Mouse (Mus musculus) stomach, embryonic 16.5 days (tissue): Measurements from ENCODE around the gene Dusp3. TPM values are rescaled to one million over a fixed set of nuclear protein-coding genes. Genes with fewer than 3 reads are reported as not detected.
A peak's percentile ranks its signal among the peaks of the same experiment; 100 is the strongest.

Experiments
- ATAC-seq: fragments of 200-750 bp; cut with Nextera tagmentation; 2 replicates; pipeline ENCODE4 v1.8.0; 2017; ENCODE audit warnings: moderate number of reproducible peaks, moderate TSS enrichment; ENCODE audit not compliant: insufficient read depth, low FRiP score
- H3K27ac ChIP-seq: fragments of 300-500 bp; sonication (generic); 2 replicates; pipeline ENCODE4 v1.5.1; 2014; ENCODE audit warnings: low read length
- H3K27me3 ChIP-seq: fragments of 300-500 bp; sonication (generic); 2 replicates; pipeline ENCODE4 v1.6.1; 2014; ENCODE audit warnings: low read length, control low read depth, mixed read lengths; ENCODE audit not compliant: control insufficient read depth, insufficient read depth
- H3K36me3 ChIP-seq: fragments of 300-500 bp; sonication (generic); 2 replicates; pipeline ENCODE4 v1.6.1; 2014; ENCODE audit warnings: low read length; ENCODE audit not compliant: control insufficient read depth, insufficient read depth
- H3K4me1 ChIP-seq: fragments of 300-500 bp; sonication (generic); 2 replicates; pipeline ENCODE4 v1.6.1; 2014; ENCODE audit warnings: low read length, control low read depth, mixed read lengths; ENCODE audit not compliant: control insufficient read depth, insufficient read depth
- H3K4me2 ChIP-seq: fragments of 300-500 bp; sonication (generic); 2 replicates; pipeline ENCODE4 v1.6.1; 2014; ENCODE audit warnings: low read depth, low read length, mixed read lengths
- H3K4me3 ChIP-seq: fragments of 300-500 bp; sonication (generic); replicated peaks from 2 replicates; pipeline ENCODE4 v1.5.1; 2014; ENCODE audit warnings: mild to moderate bottlenecking, low read length
- H3K9ac ChIP-seq: fragments of 300-500 bp; sonication (generic); 2 replicates; pipeline ENCODE4 v1.6.1; 2014; ENCODE audit warnings: low read length
- H3K9me3 ChIP-seq: fragments of 300-500 bp; sonication (generic); replicated peaks from 2 replicates; pipeline ENCODE4 v1.6.1; 2016; ENCODE audit warnings: low read length, control low read depth; ENCODE audit not compliant: control insufficient read depth
- WGBS: fragments of 180-500 bp; shearing (Covaris S2); extraction: QIAGEN DNeasy Blood & Tissue Kit; methylation state at CpG from one replicate; pipeline ENCODE4 v1.1.7; 2014; 5-methylcytosine and 5-hydroxymethylcytosine counted together
- polyA plus RNA-seq: library from polyadenylated mRNA; unstranded; fragments of >200 nt; fragmentation: Nextera tagmentation; extraction: Ambion mirVana; gene quantifications from 2 replicates; pipeline ENCODE4 v1.2.1, GENCODE M21; 2015

The Dusp3 gene
- polyA plus RNA-seq, 1 experiment from 2014 or later, result 26.1 TPM

DNA sequence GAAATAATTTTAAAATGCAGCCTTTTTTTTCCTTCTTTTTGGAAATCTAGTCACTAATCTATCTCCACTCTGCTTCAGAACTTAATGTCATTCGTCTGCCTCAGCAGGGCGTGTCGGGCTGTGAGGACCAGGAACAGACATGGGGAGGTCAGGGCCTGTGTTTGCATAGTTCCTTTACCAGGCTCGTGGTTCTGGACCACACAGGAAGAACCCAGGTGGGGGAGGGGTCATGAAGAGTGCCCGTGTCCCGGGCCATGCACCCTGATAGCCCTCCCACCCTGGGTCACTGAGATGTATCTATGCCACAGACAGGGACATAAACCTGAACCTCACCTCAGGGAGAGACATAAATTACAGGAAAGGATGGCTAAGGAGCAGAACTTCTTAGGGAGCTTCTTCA is 12.6 kb downstream of the Dusp3 start:
- WGBS, result 49% methylated on average over 6 of the region's 6 CpGs
- H3K4me2 ChIP-seq, result no peak overlapping the region
- no peak overlapping the region for H3K27ac ChIP-seq
- H3K36me3 ChIP-seq, result no peaks in the 10 kb centered on the region
- no peaks in the 10 kb centered on the region for H3K4me1 ChIP-seq
- no peak overlapping the region for H3K9ac ChIP-seq
- H3K9me3 ChIP-seq, result no peaks in the 10 kb centered on the region
- H3K4me3 ChIP-seq, result no peak overlapping the region
- no peaks in the 10 kb centered on the region for H3K27me3 ChIP-seq
- no peak for ATAC-seq

DNA sequence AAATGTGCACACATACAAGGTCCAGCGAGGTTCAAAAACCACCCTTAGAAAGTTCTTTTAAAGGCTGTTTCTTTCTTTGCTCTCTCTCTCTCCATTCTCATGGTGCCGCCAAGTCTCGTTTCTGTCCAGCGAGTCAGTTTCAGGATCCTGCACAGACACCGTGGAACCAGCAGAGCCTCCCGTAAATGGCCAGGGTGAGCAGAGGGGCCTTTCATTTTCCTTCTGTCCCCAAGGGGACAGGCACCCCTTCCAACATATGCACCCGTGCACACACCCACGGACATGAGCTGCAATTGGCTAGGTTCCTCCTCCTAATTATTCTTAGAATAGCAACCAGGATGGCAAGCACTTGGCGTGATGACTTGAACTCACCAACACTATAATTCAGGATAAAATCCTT is 13.3 kb downstream of the Dusp3 start:
- 73% methylated on average over 9 of the region's 9 CpGs for whole genome bisulfite sequencing
- H3K9ac ChIP-seq, result no peak overlapping the region
- H3K27me3 ChIP-seq, result no peaks in the 10 kb centered on the region
- no peak overlapping the region for H3K4me2 ChIP-seq
- no peak for ATAC-seq
- H3K9me3 ChIP-seq, result no peaks in the 10 kb centered on the region
- no peak overlapping the region for H3K27ac ChIP-seq
- no peaks in the 10 kb centered on the region for H3K36me3 ChIP-seq
- H3K4me1 ChIP-seq, result no peaks in the 10 kb centered on the region
- no peak overlapping the region for H3K4me3 ChIP-seq

DNA sequence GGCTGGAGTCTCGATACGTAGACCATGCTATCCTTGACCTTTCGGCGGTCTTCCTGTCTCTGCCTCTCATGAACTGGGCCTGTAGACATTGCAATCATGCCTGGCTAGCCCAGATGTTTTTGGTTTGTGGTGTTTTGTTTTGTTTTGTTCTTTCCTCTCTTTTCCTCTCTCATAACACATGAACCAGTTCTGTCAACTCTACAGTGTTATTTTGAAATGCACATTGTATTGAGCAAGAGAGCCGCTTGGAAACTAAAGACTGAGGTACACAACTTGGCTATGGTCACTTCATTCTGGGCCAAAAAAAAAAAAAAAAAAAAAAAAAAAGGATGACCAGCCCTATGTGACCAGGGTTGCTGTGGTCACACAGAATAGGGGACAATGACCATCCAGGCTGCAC is 14.2 kb downstream of the Dusp3 start:
- Histone ChIP-seq H3K36me3 (no peaks in the 10 kb centered on the region), H3K9ac (no peak overlapping the region), H3K27ac (no peak overlapping the region), H3K27me3 (no peaks in the 10 kb centered on the region), H3K4me3 (no peak overlapping the region), H3K4me2 (no peak overlapping the region), H3K9me3 (no peaks in the 10 kb centered on the region), H3K4me1 (no peaks in the 10 kb centered on the region)
- 95% methylated on average over 5 of the region's 5 CpGs for WGBS
- no peak for ATAC-seq

- no peak for ATAC-seq
- no peaks in the 10 kb centered on the region for H3K9me3 ChIP-seq
- H3K27me3 ChIP-seq, result no peaks in the 10 kb centered on the region
- H3K4me2 ChIP-seq, result no peak overlapping the region
- no peak overlapping the region for H3K4me3 ChIP-seq
- no peak overlapping the region for H3K9ac ChIP-seq
- no peaks in the 10 kb centered on the region for H3K36me3 ChIP-seq
- no peak overlapping the region for H3K27ac ChIP-seq
- WGBS, result 78% methylated on average over 3 of the region's 3 CpGs
- H3K4me1 ChIP-seq, result no peaks in the 10 kb centered on the region
Observed at GRCm38 (mm10) chr11:101972097-101972496, 14.7 kb downstream of the Dusp3 start.

- ATAC-seq, result no peak
- 46% methylated on average over 3 of the region's 3 CpGs for WGBS
- Histone ChIP-seq H3K27me3 (peaks cover 4% of the 10 kb centered on the region; the same call in 1 of the 2 replicates), H3K4me2 (no peak overlapping the region), H3K9ac (no peak overlapping the region), H3K36me3 (no peaks in the 10 kb centered on the region), H3K9me3 (no peaks in the 10 kb centered on the region), H3K4me1 (no peaks in the 10 kb centered on the region), H3K4me3 (no peak overlapping the region), H3K27ac (no peak overlapping the region)
Observed at GRCm38 (mm10) chr11:101971410-101971809, 15.4 kb downstream of the Dusp3 start.

GRCm38 (mm10) chr11:101969835-101970234 is 17.0 kb downstream of the Dusp3 start:
- H3K36me3 ChIP-seq, result no peaks in the 10 kb centered on the region
- no peak overlapping the region for H3K9ac ChIP-seq
- no peak overlapping the region for H3K4me2 ChIP-seq
- no peak overlapping the region for H3K4me3 ChIP-seq
- no peaks in the 10 kb centered on the region for H3K4me1 ChIP-seq
- no peaks in the 10 kb centered on the region for H3K9me3 ChIP-seq
- no peak overlapping the region for H3K27ac ChIP-seq
- H3K27me3 ChIP-seq, result peaks cover 19% of the 10 kb centered on the region
- WGBS, result 81% methylated on average over 13 of the region's 13 CpGs
- no peak for ATAC-seq

DNA sequence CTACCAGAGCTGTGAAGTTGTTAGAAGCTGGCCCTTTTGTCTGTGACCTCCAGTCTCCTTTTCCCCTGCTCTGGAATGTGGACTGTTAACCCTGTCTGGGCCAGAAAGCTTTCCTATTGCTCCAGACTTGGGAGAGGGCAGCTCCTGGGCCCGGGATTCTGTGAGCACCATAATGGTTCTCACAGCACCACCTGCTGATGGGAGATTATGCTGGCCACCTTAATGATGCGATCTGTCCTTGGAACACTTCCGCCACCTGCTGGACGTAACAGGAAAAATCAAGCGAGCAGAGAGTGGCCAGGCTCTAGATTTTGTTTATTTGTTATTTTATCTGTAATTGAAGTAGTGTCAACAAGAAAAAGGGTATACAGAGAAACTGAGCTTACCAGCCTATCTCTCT is 18.0 kb downstream of the Dusp3 start:
- Histone ChIP-seq H3K4me3 (no peak overlapping the region), H3K4me2 (no peak overlapping the region), H3K4me1 (peaks cover 1% of the 10 kb centered on the region; the same call in 1 of the 2 replicates), H3K27me3 (peaks cover 30% of the 10 kb centered on the region), H3K9me3 (no peaks in the 10 kb centered on the region), H3K36me3 (no peaks in the 10 kb centered on the region), H3K9ac (no peak overlapping the region), H3K27ac (no peak overlapping the region)
- WGBS, result 0% methylated on average over 5 of the region's 5 CpGs
- peak; percentile 71; the same call in 1 of the 2 replicates for ATAC-seq

DNA sequence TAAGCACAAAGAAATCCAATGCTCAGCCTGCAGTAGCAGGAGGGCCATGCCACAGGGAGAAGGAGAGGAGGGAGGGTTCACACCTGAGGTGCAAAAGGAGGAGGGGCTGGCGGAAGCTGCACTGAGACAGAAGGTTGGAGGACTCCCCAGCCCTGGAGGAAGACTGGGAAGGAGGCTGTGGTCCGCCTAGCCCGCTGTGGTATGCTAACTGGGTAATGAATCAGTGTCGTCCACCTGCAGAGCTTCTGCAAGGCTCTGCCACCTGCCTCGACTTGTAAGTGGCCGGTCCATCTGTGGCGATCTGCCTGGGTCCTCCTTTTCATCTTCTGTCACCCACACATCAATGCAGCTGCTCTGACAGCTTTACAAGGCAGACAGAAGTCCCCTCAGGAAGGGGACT is 18.5 kb downstream of the Dusp3 start:
- H3K36me3 ChIP-seq, result no peaks in the 10 kb centered on the region
- H3K4me1 ChIP-seq, result peaks cover 6% of the 10 kb centered on the region; the same call in 1 of the 2 replicates
- H3K4me2 ChIP-seq, result no peak overlapping the region
- H3K27ac ChIP-seq, result no peak overlapping the region
- H3K9ac ChIP-seq, result no peak overlapping the region
- ATAC-seq, result 0 out of 2 replicates have a peak, but pooled peaks have one; percentile 26
- H3K4me3 ChIP-seq, result no peak overlapping the region
- 9% methylated on average over 7 of the region's 7 CpGs for WGBS
- no peaks in the 10 kb centered on the region for H3K9me3 ChIP-seq
- peaks cover 34% of the 10 kb centered on the region for H3K27me3 ChIP-seq

- Histone ChIP-seq H3K9ac (no peak within 1 kb of the TSS), H3K9me3 (no peaks in the 10 kb centered on the region), H3K27ac (no peak within 1 kb of the TSS), H3K27me3 (peaks cover 44% of the 10 kb centered on the region), H3K4me2 (no peak within 1 kb of the TSS), H3K4me3 (no peak within 1 kb of the TSS), H3K36me3 (no peaks in the 10 kb centered on the region), H3K4me1 (peaks cover 12% of the 10 kb centered on the region; the same call in 1 of the 2 replicates)
- WGBS, result 29% methylated on average over 10 of the region's 10 CpGs
- ATAC-seq, result no peak
Observed at GRCm38 (mm10) chr11:101966965-101967614, 19.7 kb downstream of the Dusp3 start, which contains the start of gene Sost. Sost (minus strand) TSS chr11:101967015.
